Mouse (Mus musculus) frontal cortex, adult 2 months (tissue): ENCODE results near the gene Prtn3. TPM values are rescaled to one million over a fixed set of nuclear protein-coding genes. Genes with fewer than 3 reads are reported as not detected.

Experiments
- DNase-seq, 2 experiments: peaks; one replicate each; pipeline ENCODE4 v3.0.0; 2022; ENCODE audit warnings: low spot score in 1 of 2; ENCODE audit errors: extremely low spot score in 1 of 2
- polyA plus RNA-seq: library from polyadenylated mRNA; depleted of rRNA; stranded (reverse); fragments of >200 nt; gene quantifications from 2 replicates; pipeline ENCODE4 v1.2.3, GENCODE M21; 2012; rRNA removed

Gene Prtn3
- 5.8 and 6.7 TPM in 2 replicates for polyA plus RNA-seq

DNA sequence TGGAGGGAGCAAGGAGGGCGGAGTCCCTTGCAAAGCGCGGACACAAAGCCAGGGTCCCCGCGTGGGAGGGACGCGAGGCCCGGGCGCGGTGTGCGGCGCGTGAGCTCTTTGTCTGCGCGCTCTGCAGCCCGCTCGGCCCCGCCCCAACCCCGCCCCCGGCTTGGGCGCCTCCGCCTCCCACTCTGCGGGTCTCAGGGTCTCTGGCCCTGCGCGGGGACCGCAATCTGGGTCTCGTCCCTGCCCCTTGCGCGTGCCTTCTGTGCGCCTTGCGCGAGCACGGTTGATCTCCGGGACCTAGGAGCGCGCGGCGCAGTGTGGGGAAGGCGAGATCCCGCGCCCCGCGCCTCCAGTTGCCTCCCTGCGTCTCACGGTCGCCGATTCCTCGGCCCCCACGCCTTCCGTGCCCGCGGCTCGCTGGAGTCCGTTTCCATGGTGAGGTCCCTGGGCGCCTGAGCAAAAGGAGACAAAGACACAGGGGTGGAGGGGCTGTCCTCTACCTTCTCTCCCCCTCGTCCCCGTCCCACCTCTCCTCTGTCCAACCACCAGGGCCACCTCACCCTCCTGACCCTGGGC, at the start of gene Prtn3, which contains the start of gene Plppr3:
Prtn3 (plus strand) TSS at position 187 of the 573 bp plus-strand sequence.
Plppr3 (minus strand) TSS at position 345 of the 573 bp plus-strand sequence.
- no peak for DNase-seq

DNA sequence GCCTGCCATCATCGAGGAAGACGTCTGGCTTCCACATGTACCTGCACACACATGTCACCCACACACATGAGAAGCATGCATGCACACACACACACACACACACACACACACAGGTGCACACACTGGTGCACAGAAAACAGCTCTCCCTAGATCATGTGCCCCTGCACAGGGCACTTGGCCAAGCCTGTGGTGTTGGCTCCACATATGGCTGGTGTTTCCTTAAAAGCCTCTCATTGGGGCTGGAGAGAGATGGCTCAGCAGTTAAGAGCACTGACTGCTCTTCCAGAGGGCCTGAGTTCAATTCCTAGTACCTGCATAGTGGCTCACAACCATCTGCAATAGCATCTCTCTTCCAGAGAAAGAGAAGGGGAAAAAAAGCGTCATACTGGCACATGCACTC, 42.7 kb upstream of the Prtn3 start:
- DNase-seq, result no peak

DNA sequence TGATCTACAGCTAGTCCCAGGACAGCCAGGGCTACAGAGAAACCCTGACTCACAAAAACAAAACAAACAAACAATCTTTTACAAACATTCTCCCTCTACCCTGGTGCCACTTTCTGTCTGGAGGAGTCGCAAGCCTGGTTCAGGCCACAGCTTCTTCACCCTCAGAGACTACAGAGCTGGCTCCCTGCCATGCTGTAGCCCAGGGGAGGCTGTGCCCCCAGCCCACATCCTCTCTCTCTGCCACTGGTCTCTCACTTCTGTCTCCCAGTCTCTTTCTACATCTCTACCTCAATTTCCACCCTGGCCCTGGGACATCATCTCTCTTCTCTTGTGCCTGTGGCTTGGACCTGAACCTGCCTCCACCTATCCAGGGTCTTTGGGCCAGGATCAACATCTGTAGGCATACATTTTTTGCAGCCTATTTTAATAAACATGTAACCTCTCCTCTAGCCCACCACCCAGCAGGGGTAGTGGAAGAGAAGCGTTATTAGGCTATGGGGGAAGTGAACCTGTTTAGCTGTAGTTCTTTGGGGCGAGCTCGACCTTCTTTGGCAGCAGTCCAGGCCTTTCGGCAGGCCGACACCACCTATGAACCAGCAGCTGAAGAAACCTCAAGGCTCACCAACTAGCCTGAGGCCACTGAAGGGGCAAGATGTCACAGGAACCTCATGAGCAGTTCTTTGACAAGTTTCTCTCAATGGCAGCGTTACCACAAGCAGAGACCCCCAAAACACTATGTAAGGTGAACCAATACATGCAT, 42.1 kb upstream of the Prtn3 start:
- DNase-seq, result no peak

DNA sequence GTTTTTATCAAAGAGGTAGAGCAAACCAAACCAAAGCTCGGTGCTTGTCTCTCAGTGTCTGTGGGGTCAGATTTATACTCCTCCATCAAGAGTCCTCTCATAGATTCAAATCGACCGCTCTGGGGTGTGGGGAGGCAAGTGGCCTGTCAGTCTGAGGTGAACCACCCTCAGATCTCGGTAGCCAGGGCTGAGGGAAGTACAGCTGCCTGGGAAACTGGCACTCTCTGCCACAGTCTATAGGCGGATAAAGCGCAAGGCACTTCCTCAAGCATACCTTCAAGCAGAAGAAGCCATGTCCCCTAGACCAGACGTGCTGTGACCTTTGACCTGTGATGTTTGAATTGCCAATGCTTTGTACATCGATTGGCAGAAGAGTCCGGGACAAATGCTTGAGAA, 41.5 kb upstream of the Prtn3 start:
- no peak for DNase-seq

DNA sequence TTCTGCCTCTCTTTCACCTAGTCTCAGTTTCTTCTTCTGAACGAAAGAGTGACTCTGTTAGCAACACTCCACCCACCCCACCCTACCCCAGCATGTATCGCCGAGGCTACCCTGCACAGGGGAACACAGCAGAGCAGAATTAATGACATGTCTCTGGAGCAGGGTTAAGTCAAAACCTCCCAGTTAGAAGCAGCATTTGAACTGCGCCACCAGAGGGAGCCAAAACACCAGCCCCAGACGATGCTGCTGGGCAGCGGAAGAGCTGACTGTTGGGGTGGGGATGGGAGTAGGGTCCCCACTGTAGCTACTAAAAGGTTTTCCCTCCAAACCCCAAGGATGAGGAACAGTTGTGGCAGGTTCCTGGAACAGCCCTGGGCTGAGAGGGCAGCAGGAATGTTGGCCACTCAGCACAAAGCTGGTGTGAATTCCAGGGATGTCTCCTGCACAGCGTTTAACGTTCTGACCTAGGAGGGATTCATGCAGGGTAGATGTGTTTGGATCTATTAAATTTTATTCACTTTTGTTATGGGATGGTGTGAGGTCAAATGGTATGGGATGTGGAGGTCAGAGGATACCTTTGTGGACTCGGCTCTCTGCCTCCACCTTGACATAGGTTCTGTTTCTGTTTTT, 39.4 kb upstream of the Prtn3 start:
- DNase-seq, result peak in 1 of 2 experiments; percentile 85

DNA sequence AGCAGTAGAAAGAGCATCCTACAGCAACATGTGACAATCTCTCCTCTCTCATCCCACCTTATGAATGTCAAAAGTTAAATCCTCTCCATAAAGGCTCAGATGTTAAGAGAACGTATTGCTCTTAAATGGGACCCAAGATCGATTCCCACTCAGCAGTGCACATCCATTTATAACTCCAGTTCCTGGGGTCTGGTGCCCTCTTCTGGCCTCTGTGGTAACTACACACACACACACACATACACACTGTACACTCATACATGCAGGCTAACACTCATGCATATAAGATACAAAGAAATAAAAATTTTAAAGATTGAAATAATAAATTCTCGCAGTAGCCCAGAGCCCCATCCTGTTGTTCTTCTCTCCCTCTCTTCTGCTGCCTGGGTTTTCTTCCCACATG, 37.4 kb upstream of the Prtn3 start:
- DNase-seq, result no peak

DNA sequence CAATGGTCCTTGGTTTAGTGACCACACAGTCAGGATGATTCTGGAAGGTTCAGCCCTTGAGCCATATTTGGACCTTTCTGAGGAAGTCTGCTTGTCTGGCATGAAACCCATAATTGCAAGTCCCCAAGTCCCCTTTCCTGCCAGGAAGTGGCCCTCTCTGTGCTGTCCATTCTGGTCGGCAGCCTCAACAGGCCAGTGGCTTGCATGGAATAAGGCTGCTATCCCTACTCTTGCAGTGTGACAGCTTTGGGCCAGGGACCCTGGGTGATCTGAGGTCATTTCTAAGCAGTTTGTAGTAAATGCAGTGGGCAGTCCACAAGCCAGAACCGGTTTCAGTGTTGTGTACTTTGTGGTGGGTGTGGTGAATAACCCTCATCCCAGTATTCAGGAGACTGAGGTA, 36.1 kb upstream of the Prtn3 start:
- no peak for DNase-seq

DNA sequence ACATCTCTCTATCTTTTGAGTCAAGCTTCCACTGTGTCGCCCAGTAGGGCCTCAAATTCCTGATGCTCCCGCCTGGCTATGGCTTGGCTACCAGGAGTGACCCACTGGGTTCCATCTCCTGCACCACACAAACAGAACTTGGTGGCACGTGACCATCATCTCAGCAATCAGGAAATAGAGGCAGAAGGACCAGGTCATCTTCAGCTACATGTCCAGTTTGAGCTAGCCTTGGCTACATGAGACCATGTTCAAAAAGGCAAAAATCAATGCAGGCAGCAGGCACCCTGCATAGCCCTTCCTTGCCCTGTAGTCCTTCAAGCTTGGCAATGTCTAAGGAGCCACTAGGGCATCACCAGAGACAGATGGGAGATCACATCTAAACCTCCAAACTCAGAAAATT, 34.2 kb upstream of the Prtn3 start:
- no peak for DNase-seq

DNA sequence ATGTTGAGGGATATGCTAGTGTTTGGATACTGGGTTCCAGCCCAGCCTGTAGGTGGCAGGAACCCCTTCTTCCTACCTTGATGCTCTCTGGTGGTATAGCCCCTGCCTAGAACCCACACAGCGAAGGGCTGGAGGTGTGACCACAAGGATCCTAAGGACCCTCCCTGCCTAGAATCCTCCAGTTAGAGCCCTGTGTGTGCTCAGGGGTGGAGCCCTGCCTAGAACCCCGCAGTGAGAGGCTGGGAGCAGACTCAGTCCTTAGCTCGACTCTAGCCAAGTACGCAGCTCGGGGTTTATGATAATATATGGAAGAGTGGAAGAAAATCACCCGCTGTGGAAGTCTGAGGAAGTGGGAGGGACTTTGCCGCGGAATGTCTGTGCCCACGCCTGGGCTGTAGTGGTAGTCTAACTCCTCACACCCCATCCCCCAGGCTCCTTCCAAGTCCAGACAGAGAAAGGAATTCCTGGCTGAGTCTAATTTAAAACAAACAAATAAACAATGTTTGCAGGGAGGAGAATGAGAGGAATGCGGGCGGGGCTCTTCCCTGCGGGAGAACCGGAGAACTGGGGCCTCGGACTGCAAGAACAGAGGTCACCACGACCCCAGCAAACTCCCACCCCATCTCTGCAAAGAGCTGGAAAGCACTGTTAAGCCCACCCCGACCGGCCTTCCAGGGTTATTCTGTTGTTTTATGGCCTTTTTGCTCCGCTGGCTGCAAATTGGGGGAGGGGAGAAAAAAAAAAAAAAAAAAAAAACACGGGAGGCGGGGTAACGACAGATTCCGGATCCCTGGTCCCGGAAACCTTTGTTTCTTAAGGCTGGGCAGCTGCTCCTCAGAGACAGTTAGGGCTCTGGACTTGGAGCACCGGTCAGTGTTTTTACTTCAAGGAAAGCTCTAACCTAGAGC, 33.4 kb upstream of the Prtn3 start:
- peak; percentile 68 to 82 for DNase-seq

DNA sequence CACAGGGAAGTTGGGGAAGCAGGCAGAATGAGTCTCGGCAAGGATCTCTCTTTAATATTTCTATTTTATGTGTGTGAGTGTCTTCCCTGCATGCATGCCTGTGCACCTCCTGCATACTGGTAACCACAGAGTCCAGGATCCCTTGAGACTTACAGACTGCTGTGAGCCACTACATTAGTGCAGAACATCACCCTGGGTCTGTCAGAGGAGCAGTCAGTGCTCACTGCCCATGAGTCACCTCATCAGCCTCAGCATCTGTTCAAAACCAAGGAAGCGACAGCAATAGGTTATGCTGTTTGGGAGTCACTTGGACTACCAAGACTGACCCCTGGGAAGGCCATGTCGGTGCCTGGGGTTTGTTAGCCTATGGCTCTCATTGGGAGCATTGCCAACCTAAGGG, 32.0 kb upstream of the Prtn3 start:
- DNase-seq, result no peak

DNA sequence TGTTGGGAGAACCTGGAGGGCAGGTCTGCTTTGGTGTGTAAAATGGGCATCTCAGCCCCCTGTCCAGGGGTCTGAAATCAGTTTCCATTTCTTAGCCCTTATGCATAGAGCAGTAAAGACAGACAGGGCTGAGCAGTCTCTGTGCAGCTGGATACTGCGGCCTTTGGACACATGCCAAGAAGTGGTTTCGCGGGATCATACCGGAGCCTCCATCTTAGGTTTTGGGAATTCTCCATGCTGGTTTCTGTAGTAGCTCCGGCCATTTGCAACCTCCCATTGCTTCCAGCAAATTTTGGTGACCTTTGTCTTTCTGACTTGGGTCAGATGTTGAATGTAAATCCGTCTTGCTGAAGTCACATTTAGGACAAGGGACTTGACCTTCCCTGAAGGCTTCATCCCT, 30.8 kb upstream of the Prtn3 start:
- DNase-seq, result no peak

DNA sequence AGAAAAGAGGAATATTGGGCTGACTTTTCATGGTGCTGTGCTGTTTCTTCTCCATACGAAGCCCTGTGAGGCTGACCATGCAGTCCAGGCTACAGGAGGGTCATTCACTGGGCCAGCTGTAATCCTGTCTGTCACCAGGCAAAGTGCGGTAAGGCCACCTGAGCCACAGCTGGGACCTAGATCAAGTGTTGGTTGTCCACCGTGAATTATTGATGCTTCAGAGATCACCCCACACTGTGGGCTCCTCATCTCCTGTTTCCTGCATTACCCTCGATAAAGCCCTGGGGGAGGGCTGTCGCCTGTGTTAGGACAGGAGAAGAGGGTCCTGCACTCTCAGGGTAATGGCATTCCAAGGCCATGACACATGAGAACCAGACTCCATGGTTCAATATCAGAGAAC, 27.7 kb upstream of the Prtn3 start:
- DNase-seq, result no peak

DNA sequence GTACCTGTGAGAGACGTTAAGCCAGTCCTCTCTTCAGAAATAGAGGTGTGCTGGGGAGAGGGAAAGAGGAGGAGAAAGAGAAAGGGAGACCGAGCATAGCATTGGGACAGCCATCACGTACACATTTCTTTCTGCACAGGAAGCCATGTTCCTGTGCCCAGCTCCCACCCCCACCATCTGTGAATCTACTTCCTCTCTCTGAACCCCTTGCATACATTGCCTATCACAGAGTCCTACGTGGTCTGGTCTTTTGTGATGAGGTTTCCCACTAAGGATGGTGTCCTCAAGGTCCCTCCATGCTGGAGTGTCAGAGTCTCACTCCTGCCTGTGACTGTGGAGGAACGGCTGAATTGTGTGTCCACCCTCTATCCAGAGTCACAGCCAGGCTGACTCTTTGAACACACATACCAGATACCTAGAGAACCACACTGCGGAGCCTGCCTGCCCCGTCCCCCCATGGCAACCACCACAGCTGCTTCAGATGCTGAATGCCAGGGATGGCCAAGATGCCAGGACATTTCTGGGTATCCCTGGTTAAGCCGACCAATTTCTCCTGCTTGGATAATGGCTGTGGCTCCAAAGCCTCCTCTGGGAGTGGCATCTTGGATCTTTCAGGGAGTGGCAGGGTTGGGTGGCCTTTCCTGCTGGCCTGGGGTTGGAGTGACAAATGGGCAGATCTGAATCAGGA, 24.2 kb upstream of the Prtn3 start:
- no peak for DNase-seq

DNA sequence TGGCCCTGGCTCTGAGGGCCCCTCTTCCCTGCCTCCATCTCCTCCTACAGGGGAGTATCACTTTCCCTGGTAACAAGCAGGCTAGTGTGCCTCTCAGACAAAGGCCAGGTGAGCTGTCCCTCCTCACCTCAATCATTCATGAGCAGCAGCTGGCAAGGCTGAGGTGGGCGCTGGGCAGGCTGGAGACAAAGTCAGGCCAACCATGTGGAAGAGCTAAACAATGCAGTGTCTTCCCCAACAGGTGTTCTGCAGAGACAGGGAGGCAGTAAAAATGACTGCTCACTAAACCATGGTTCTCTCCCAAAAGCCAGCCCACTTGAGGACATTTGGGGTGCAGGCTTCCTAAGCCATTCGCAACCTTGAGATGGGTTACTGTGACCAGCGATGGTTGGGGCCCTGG, 22.6 kb upstream of the Prtn3 start:
- DNase-seq, result no peak

DNA sequence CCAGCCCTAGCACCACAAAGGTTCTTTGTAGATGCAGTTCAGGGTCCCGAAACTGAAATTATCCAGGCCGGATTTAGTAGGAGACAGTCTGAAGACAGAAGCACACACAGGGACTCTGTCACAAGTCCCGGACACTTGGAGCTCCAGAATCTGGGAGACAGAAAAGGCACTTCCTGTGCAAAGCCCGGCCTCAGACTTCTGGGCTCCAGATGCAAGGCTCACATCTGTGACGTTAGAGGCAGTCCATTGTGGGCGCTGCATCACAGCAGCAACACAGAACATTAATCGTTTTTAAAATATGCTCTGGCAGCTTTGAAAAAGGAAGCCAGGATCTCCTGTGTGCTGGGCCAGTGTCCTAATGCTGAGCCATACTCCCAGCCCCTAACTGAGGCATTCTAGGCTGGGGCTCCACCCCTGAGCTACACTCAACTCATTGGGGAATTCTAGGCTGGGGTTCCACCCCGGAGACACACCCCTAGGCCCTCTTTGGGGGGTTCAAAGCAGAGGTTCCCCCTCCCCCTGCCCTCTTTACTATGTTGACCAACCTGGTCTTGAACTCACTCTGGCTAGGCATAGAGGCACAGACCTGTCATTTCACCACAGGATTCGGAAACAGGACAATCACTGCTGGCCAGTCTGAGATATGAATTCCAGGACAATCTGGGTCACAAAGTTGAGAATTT, 22.0 kb upstream of the Prtn3 start:
- DNase-seq, result no peak

DNA sequence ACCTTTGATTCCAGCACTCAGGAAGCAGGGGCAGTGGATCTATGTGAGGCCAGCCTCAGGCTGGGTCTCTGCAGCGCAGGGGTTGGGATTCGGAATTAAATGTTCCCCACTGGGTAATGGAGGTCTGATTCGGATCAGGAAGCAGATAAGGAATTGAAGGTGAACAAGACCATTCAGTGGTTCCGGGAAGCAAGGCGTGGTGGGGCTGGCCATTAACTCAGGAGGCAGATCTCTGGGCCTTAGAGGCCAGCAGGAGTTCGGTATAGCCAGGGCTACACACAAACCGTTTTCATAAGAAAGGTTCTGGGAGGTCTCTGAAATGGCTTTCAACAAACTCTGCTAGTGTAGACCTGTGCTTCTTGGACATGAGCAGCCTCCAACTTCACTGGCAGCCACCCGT, 21.4 kb upstream of the Prtn3 start:
- DNase-seq, result no peak

DNA sequence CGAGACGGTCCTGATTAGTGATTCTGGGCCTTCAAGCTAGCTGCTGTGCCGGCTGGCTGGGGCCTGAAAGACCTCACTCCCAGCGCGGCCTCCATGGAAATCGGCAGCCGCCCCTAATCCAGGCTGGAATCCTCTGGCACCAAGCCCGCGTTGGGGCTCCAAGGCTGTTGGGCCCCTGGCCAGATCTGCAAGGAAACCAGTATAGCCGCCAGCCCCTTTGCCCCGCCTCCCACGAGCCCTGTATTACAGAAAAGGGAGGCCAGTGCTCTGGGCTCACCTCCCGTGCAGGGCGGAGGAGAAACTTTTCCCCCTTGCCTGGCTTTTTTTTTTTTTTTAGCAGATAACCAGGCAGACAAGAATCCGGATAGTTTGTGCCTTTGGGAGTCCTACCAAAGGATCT, 20.9 kb upstream of the Prtn3 start:
- DNase-seq, result peak; percentile 63 to 85

DNA sequence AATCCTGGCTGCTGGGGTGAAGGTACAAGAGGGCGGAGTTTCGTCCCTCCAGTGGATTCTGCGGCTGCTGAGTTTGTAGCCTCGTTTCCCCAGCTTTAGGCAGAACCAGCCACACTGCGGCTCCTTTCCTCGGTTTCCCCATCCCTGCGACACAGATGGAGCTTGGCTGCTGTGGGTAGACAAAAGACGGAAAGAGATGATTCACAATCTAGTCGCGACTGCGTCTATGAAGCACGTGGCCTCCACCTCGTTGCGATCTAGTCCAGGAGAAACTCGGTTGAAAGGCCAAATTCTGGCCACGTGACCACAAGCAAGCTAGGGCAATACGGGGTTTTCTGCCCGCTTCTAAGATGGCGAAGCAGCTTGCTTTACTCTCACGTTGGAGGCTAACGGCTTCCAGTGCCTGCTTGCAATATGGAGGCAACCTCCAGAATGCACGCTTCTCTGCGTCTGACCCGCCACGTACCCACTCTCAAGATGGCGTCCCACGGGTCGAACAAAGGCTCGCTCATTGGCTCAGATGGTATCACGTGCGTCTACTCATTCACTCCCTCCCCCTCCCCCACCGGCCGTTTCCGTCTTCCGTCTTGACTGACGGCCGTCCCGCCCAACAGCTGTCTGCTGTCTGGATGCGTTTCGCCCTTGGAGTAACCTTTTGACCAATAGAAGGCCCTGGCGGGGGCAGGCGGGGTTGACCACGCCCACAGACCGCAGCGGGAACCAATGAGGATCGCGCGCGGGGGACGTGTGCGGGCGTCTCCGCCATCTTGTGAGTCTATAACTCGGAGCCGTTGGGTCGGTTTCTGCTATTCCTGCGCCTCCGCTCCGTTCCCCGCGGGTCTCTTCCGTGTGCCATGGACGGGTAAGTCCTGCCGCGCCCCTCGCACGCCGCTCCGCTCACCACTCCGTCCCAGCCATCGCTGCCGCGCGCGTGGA, 20.1 kb upstream of the Prtn3 start, which contains the start of gene Ptbp1:
Ptbp1 (plus strand) TSS at position 568 of the 936 bp plus-strand sequence.
- DNase-seq, result peak; percentile 99
